Mouse (Mus musculus): ENCODE results near the gene Nlk. TPM values are rescaled to one million over a fixed set of nuclear protein-coding genes. Genes with fewer than 3 reads are reported as not detected.
"Not testable (repeated sequence)": the region's sequence is repeated elsewhere in the genome, so short reads cannot be mapped to it uniquely, and the experiment has no call there.

Nlk gene
- polyA plus RNA-seq, 1 experiment from 2014 or later = 13.4 TPM

- no peak overlapping the region for H3K27ac ChIP-seq (ENCODE audit: low read length)
- no peak for ATAC-seq (ENCODE audit: insufficient number of reproducible peaks, insufficient read depth, low FRiP score, low read depth)
- H3K9me3 ChIP-seq (ENCODE audit: control insufficient read depth, low read depth, low read length) = no peaks in the 10 kb centered on the region
- 52% methylated on average over 3 of the region's 3 CpGs for WGBS
- H3K4me1 ChIP-seq (ENCODE audit: control insufficient read depth, insufficient read depth, low read length) = no peaks in the 10 kb centered on the region
- H3K4me3 ChIP-seq (ENCODE audit: low read depth, low read length) = no peak overlapping the region
- no peaks in the 10 kb centered on the region for H3K36me3 ChIP-seq (ENCODE audit: control insufficient read depth, insufficient read depth, low read length)
- H3K27me3 ChIP-seq (ENCODE audit: control insufficient read depth, insufficient read depth, low read length) = no peaks in the 10 kb centered on the region
- no peak overlapping the region for H3K4me2 ChIP-seq (replicated peaks; ENCODE audit: low read depth, low read length)
- H3K9ac ChIP-seq (replicated peaks; ENCODE audit: low read depth, low read length) = no peak overlapping the region
These were observed 28.5 kb downstream of the Nlk start for GRCm38 (mm10) chr11:78668647-78669046.

GRCm38 (mm10) chr11:78664853-78665252, 32.3 kb downstream of the Nlk start:
- no peak for ATAC-seq (ENCODE audit: insufficient number of reproducible peaks, insufficient read depth, low FRiP score, low read depth)
- no peak overlapping the region for H3K27ac ChIP-seq (ENCODE audit: low read length)
- no peaks in the 10 kb centered on the region for H3K36me3 ChIP-seq (ENCODE audit: control insufficient read depth, insufficient read depth, low read length)
- 54% methylated on average over 2 of the region's 2 CpGs for WGBS
- no peak overlapping the region for H3K4me2 ChIP-seq (replicated peaks; ENCODE audit: low read depth, low read length)
- H3K4me3 ChIP-seq (ENCODE audit: low read depth, low read length) = no peak overlapping the region
- H3K9ac ChIP-seq (replicated peaks; ENCODE audit: low read depth, low read length) = no peak overlapping the region
- H3K27me3 ChIP-seq (ENCODE audit: control insufficient read depth, insufficient read depth, low read length) = no peaks in the 10 kb centered on the region
- no peaks in the 10 kb centered on the region for H3K9me3 ChIP-seq (ENCODE audit: control insufficient read depth, low read depth, low read length)
- no peaks in the 10 kb centered on the region for H3K4me1 ChIP-seq (ENCODE audit: control insufficient read depth, insufficient read depth, low read length)

GRCm38 (mm10) chr11:78663916-78664315, 33.3 kb downstream of the Nlk start:
- Histone ChIP-seq H3K9me3 (ENCODE audit: control insufficient read depth, low read depth, low read length) (no peaks in the 10 kb centered on the region), H3K36me3 (ENCODE audit: control insufficient read depth, insufficient read depth, low read length) (no peaks in the 10 kb centered on the region), H3K27ac (ENCODE audit: low read length) (no peak overlapping the region), H3K4me1 (ENCODE audit: control insufficient read depth, insufficient read depth, low read length) (no peaks in the 10 kb centered on the region), H3K4me3 (ENCODE audit: low read depth, low read length) (no peak overlapping the region), H3K27me3 (ENCODE audit: control insufficient read depth, insufficient read depth, low read length) (no peaks in the 10 kb centered on the region), H3K9ac (replicated peaks; ENCODE audit: low read depth, low read length) (no peak overlapping the region), H3K4me2 (replicated peaks; ENCODE audit: low read depth, low read length) (no peak overlapping the region)
- no peak for ATAC-seq (ENCODE audit: insufficient number of reproducible peaks, insufficient read depth, low FRiP score, low read depth)
- WGBS = 67% methylated on average over 4 of the region's 4 CpGs

GRCm38 (mm10) chr11:78649143-78649542, 48.0 kb downstream of the Nlk start:
- H3K9me3 ChIP-seq (ENCODE audit: control insufficient read depth, low read depth, low read length) = no peaks in the 10 kb centered on the region
- no peaks in the 10 kb centered on the region for H3K4me1 ChIP-seq (ENCODE audit: control insufficient read depth, insufficient read depth, low read length)
- H3K9ac ChIP-seq (replicated peaks; ENCODE audit: low read depth, low read length) = no peak overlapping the region
- H3K4me3 ChIP-seq (ENCODE audit: low read depth, low read length) = no peak overlapping the region
- H3K27me3 ChIP-seq (ENCODE audit: control insufficient read depth, insufficient read depth, low read length) = no peaks in the 10 kb centered on the region
- no peak for ATAC-seq (ENCODE audit: insufficient number of reproducible peaks, insufficient read depth, low FRiP score, low read depth)
- H3K4me2 ChIP-seq (replicated peaks; ENCODE audit: low read depth, low read length) = no peak overlapping the region
- H3K36me3 ChIP-seq (ENCODE audit: control insufficient read depth, insufficient read depth, low read length) = no peaks in the 10 kb centered on the region
- 87% methylated on average over 2 of the region's 2 CpGs for WGBS
- H3K27ac ChIP-seq (ENCODE audit: low read length) = no peak overlapping the region

GRCm38 (mm10) chr11:78648405-78648804, 48.8 kb downstream of the Nlk start:
- not testable (repeated sequence) for H3K36me3 ChIP-seq (ENCODE audit: control insufficient read depth, insufficient read depth, low read length); ATAC-seq (ENCODE audit: insufficient number of reproducible peaks, insufficient read depth, low FRiP score, low read depth)
- 91% methylated on average over 1 of the region's 1 CpGs for WGBS

GRCm38 (mm10) chr11:78643746-78644145, 53.4 kb downstream of the Nlk start:
- H3K36me3 ChIP-seq (ENCODE audit: control insufficient read depth, insufficient read depth, low read length) = no peaks in the 10 kb centered on the region
- WGBS = 85% methylated on average over 7 of the region's 7 CpGs
- no peak overlapping the region for H3K27ac ChIP-seq (ENCODE audit: low read length)
- no peak overlapping the region for H3K4me3 ChIP-seq (ENCODE audit: low read depth, low read length)
- H3K4me2 ChIP-seq (replicated peaks; ENCODE audit: low read depth, low read length) = no peak overlapping the region
- no peaks in the 10 kb centered on the region for H3K27me3 ChIP-seq (ENCODE audit: control insufficient read depth, insufficient read depth, low read length)
- no peaks in the 10 kb centered on the region for H3K9me3 ChIP-seq (ENCODE audit: control insufficient read depth, low read depth, low read length)
- no peaks in the 10 kb centered on the region for H3K4me1 ChIP-seq (ENCODE audit: control insufficient read depth, insufficient read depth, low read length)
- no peak overlapping the region for H3K9ac ChIP-seq (replicated peaks; ENCODE audit: low read depth, low read length)
- ATAC-seq (ENCODE audit: insufficient number of reproducible peaks, insufficient read depth, low FRiP score, low read depth) = no peak

More at GRCm38 (mm10) chr11:78648405-78648804, 48.8 kb downstream of the Nlk start:
- H3K9me3 ChIP-seq (ENCODE audit: control insufficient read depth, low read depth, low read length); H3K4me2 ChIP-seq (replicated peaks; ENCODE audit: low read depth, low read length); H3K9ac ChIP-seq (replicated peaks; ENCODE audit: low read depth, low read length); H3K4me1 ChIP-seq (ENCODE audit: control insufficient read depth, insufficient read depth, low read length); H3K27ac ChIP-seq (ENCODE audit: low read length); H3K27me3 ChIP-seq (ENCODE audit: control insufficient read depth, insufficient read depth, low read length); H3K4me3 ChIP-seq (ENCODE audit: low read depth, low read length): not testable (repeated sequence)

GRCm38 (mm10) chr11:78642151-78642550, 55.0 kb downstream of the Nlk start:
- Histone ChIP-seq H3K36me3 (ENCODE audit: control insufficient read depth, insufficient read depth, low read length) (no peaks in the 10 kb centered on the region), H3K27ac (ENCODE audit: low read length) (no peak overlapping the region), H3K4me2 (replicated peaks; ENCODE audit: low read depth, low read length) (no peak overlapping the region), H3K9me3 (ENCODE audit: control insufficient read depth, low read depth, low read length) (peaks cover 2% of the 10 kb centered on the region; the same call in 1 of the 2 replicates), H3K4me3 (ENCODE audit: low read depth, low read length) (no peak overlapping the region), H3K27me3 (ENCODE audit: control insufficient read depth, insufficient read depth, low read length) (no peaks in the 10 kb centered on the region), H3K4me1 (ENCODE audit: control insufficient read depth, insufficient read depth, low read length) (no peaks in the 10 kb centered on the region), H3K9ac (replicated peaks; ENCODE audit: low read depth, low read length) (no peak overlapping the region)
- no peak for ATAC-seq (ENCODE audit: insufficient number of reproducible peaks, insufficient read depth, low FRiP score, low read depth)
- WGBS = 58% methylated on average over 3 of the region's 3 CpGs

GRCm38 (mm10) chr11:78641088-78641487, 56.1 kb downstream of the Nlk start:
- H3K27ac ChIP-seq (ENCODE audit: low read length) = no peak overlapping the region
- H3K4me2 ChIP-seq (replicated peaks; ENCODE audit: low read depth, low read length) = no peak overlapping the region
- no peaks in the 10 kb centered on the region for H3K27me3 ChIP-seq (ENCODE audit: control insufficient read depth, insufficient read depth, low read length)
- no peaks in the 10 kb centered on the region for H3K36me3 ChIP-seq (ENCODE audit: control insufficient read depth, insufficient read depth, low read length)
- peaks cover 6% of the 10 kb centered on the region; the same call in 1 of the 2 replicates for H3K9me3 ChIP-seq (ENCODE audit: control insufficient read depth, low read depth, low read length)
- H3K4me1 ChIP-seq (ENCODE audit: control insufficient read depth, insufficient read depth, low read length) = no peaks in the 10 kb centered on the region
- no peak overlapping the region for H3K9ac ChIP-seq (replicated peaks; ENCODE audit: low read depth, low read length)
- WGBS = 87% methylated on average over 3 of the region's 3 CpGs
- ATAC-seq (ENCODE audit: insufficient number of reproducible peaks, insufficient read depth, low FRiP score, low read depth) = no peak
- H3K4me3 ChIP-seq (ENCODE audit: low read depth, low read length) = no peak overlapping the region

- Histone ChIP-seq H3K27ac (ENCODE audit: low read length) (no peak overlapping the region), H3K9ac (replicated peaks; ENCODE audit: low read depth, low read length) (no peak overlapping the region), H3K9me3 (ENCODE audit: control insufficient read depth, low read depth, low read length) (peaks cover 6% of the 10 kb centered on the region; the same call in 1 of the 2 replicates), H3K27me3 (ENCODE audit: control insufficient read depth, insufficient read depth, low read length) (no peaks in the 10 kb centered on the region), H3K4me3 (ENCODE audit: low read depth, low read length) (no peak overlapping the region), H3K36me3 (ENCODE audit: control insufficient read depth, insufficient read depth, low read length) (no peaks in the 10 kb centered on the region), H3K4me2 (replicated peaks; ENCODE audit: low read depth, low read length) (no peak overlapping the region), H3K4me1 (ENCODE audit: control insufficient read depth, insufficient read depth, low read length) (no peaks in the 10 kb centered on the region)
- 83% methylated on average over 2 of the region's 2 CpGs for WGBS
- no peak for ATAC-seq (ENCODE audit: insufficient number of reproducible peaks, insufficient read depth, low FRiP score, low read depth)
These were observed 64.4 kb downstream of the Nlk start for GRCm38 (mm10) chr11:78632782-78633181.

Measured in stomach, embryonic 14.5 days (tissue).